Mouse (Mus musculus) C3H10T1/2 (cell line): ENCODE results near the gene Olfr652. TPM values are rescaled to one million over a fixed set of nuclear protein-coding genes. Genes with fewer than 3 reads are reported as not detected.

Experiments
- polyA plus RNA-seq, 2 experiments: library from polyadenylated mRNA; unstranded; fragments of >200 nt; fragmentation: generic; extraction: Trizol; gene quantifications; one replicate each; pipeline ENCODE4 v1.2.1; 2012; ENCODE audit warnings: missing spikeins in 2 of 2

The Olfr652 gene
- polyA plus RNA-seq = not detected

GRCm38 (mm10) chr7:104560601-104561000 is at the start of gene Olfr652:
Olfr652 (plus strand) TSS chr7:104560901.

GRCm38 (mm10) chr7:104549833-104550232 is 10.9 kb upstream of the Olfr652 start, which contains the start of gene Olfr651:
Olfr651 (plus strand) TSS chr7:104550133.

GRCm38 (mm10) chr7:104577014-104577413 is 16.3 kb downstream of the Olfr652 start, which contains the start of gene Olfr653:
Olfr653 (plus strand) TSS chr7:104577314.

GRCm38 (mm10) chr7:104586725-104587124 is 26.0 kb downstream of the Olfr652 start, which contains the start of gene Olfr654:
Olfr654 (plus strand) TSS chr7:104587025.

GRCm38 (mm10) chr7:104601679-104602078 is 41.0 kb downstream of the Olfr652 start, which contains the start of gene Olfr655:
Olfr655 (minus strand) TSS chr7:104601779.

GRCm38 (mm10) chr7:104613655-104614054 is 53.0 kb downstream of the Olfr652 start, which contains the start of gene Olfr656:
Olfr656 (plus strand) TSS chr7:104613955.

Other genes starting within 250 kb of the Olfr652 start
- under 1 TPM in 1 of 2 experiments, not detected in 1; 0.01 TPM for gene Trim12a, start 245.4 kb upstream of the Olfr652 start, polyA plus RNA-seq
- under 1 TPM in 1 of 2 experiments, not detected in 1; 0.92 TPM for gene Trim34b, start 231.4 kb upstream of the Olfr652 start, polyA plus RNA-seq
- gene Trim12c, start 207.5 kb upstream of the Olfr652 start, polyA plus RNA-seq = 1 to 10 TPM in 1 of 2 experiments, under 1 TPM in 1; 0.13 to 3.7 TPM
- not detected for gene Trim30b, start 191.0 kb upstream of the Olfr652 start, polyA plus RNA-seq
- gene Trim30c, start 160.1 kb upstream of the Olfr652 start, polyA plus RNA-seq = not detected
- gene Trim30a, start 95.7 kb upstream of the Olfr652 start, polyA plus RNA-seq = 1 to 10 TPM in 1 of 2 experiments, not detected in 1; 1.7 TPM
- gene Trim30d, start 53.1 kb upstream of the Olfr652 start, polyA plus RNA-seq = under 1 TPM in 1 of 2 experiments, not detected in 1; 0.73 TPM
- gene Olfr651, start 10.8 kb upstream of the Olfr652 start, polyA plus RNA-seq = not detected
- gene Olfr653, start 16.4 kb downstream of the Olfr652 start, polyA plus RNA-seq = not detected
- gene Olfr654, start 26.1 kb downstream of the Olfr652 start, polyA plus RNA-seq = not detected
- not detected for gene Olfr655, start 40.9 kb downstream of the Olfr652 start, polyA plus RNA-seq
- gene Olfr656, start 53.1 kb downstream of the Olfr652 start, polyA plus RNA-seq = not detected
- gene Olfr657, start 63.9 kb downstream of the Olfr652 start, polyA plus RNA-seq = not detected
- gene Olfr658, start 86.4 kb downstream of the Olfr652 start, polyA plus RNA-seq = not detected
- not detected for gene Olfr659, start 105.9 kb downstream of the Olfr652 start, polyA plus RNA-seq
- gene Olfr661, start 125.6 kb downstream of the Olfr652 start, polyA plus RNA-seq = not detected
- gene Usp17le, start 216.6 kb downstream of the Olfr652 start, polyA plus RNA-seq = under 1 TPM; 0.01 to 0.18 TPM